Mouse (Mus musculus): ENCODE data around the gene Crk.

- TF ChIP-seq CTCF (IDR thresholded peaks at IDR 0.05; ENCODE audit: control insufficient read depth, insufficient read depth, insufficient replicate concordance, low read depth, low read length) (no peak), POLR2A (IDR thresholded peaks at IDR 0.05; ENCODE audit: control insufficient read depth, low read depth, low read length) (no peak)
These were observed 21.2 kb upstream of the Crk start for GRCm38 (mm10) chr11:75657841-75658240.

Measured in testis, adult 2 months (tissue).